Mouse (Mus musculus): Measurements from ENCODE around the gene Hibadh.

Gene Hibadh

GRCm38 (mm10) chr6:52501479-52501878 is 138.7 kb downstream of the Hibadh start:
- DNase-seq, result no peak

All from cerebellum, adult 18-20 months (tissue).